Mouse (Mus musculus): Measurements from ENCODE around the gene Gsap.

DNA sequence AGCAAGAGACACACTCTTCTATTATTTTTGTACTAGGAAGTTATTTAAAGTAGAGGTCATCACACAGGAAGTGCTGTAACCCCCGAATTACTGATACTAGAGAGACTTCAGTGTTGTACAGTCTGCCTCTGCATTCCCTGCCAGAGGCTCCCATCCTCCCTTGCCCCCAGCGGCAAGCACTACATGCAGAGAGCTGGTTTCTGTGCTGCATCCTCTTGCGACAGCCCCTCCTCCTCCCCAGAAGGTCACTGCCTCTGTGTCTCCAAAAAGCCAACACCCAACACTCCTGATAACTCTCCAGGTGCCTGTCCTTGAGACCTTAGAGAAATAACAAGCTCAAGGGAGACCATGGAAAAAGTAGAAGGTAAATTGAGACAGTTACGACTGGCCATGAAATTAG is 71.1 kb downstream of the Gsap start:
- no peak for TF ChIP-seq GATA1 (IDR thresholded peaks at IDR 0.05; ENCODE audit: borderline replicate concordance, low read length)
- no peak for TF ChIP-seq FLI1 (IDR thresholded peaks at IDR 0.05; ENCODE audit: low read length)

Measured in megakaryocyte, embryonic 14.5 days (primary cell).